1 mouse cellular context compared by ENCODE assay signal in the genomic region with DNA sequence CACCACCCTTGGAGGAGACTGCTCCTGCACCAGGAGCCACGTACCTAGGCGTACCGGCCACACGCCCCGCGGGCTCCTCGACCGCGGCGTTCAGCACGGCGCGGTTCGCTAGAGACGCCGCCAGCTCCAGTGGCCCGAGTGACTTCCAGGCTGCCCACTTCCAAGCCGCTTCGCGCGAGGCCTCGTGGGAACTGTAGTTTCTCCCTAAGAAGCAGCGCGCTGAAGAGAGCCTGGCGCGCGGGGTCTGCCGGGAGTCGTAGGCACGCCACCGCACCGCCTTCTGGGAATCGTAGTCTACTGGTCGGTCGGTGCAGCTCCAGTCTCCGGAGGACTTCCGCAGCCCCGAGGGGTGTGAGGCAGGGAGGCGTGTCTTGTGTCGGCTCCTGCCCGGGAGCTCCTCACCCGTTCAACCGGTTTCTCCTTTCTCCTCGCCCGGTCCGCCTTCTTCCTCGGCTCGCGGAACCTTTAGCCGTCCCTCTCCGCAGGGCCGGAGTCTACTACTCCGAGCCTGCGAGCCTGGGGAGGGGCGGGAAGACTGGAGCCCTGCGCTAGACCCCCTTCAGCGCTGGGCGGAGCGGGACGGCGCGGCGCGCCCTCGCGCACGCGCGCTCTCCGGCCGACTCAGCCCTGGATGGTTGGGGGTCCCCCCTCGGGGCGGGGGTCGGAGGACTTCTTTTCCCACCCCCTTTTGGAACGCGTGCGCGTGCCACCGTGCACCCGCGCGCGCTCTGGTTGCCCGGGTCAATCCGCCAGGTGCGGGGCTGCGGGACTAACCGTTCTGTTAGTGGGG.
TF ChIP-seq lines count a peak whose summit lies in the region.

A gene (minus strand): TSS at position 221 of the 790 bp plus-strand sequence.

TF ChIP-seq in MEL, 35 proteins besides CTCF, POLR2A, EP300 and RAD21 (continued from another document):
- peak; percentile 74 for TF ChIP-seq NRF1 (IDR thresholded peaks at IDR 0.05; ENCODE audit: insufficient read depth, low read depth, low read length, poor library complexity, severe bottlenecking)
- TF ChIP-seq MYB (IDR thresholded peaks at IDR 0.05; ENCODE audit: low read depth, low read length), result no peak
- TF ChIP-seq POLR2AphosphoS2 (IDR thresholded peaks at IDR 0.05; ENCODE audit: low read length), result peak; percentile 74; the same call in 1 of the 2 replicates
- no peak for TF ChIP-seq GATA1 (IDR thresholded peaks at IDR 0.05; ENCODE audit: low read depth, low read length)
- no peak; the same call in 1 of the 2 replicates for TF ChIP-seq CHD2 (IDR thresholded peaks at IDR 0.05; ENCODE audit: low read length)
- peak; percentile 94 for TF ChIP-seq SIN3A (IDR thresholded peaks at IDR 0.05; ENCODE audit: low read length)
- TF ChIP-seq CHD1 (IDR thresholded peaks at IDR 0.05; ENCODE audit: low read depth, low read length), result no peak
- no peak for TF ChIP-seq BHLHE40 (IDR thresholded peaks at IDR 0.05; ENCODE audit: borderline replicate concordance, low read depth, low read length)
- no peak for TF ChIP-seq RCOR1 (IDR thresholded peaks at IDR 0.05; ENCODE audit: low read depth, low read length)
- no peak for TF ChIP-seq TBP (IDR thresholded peaks at IDR 0.05; ENCODE audit: low read depth, low read length)
- TF ChIP-seq MXI1 (IDR thresholded peaks at IDR 0.05; ENCODE audit: low read depth, low read length), result peak; percentile 60
- TF ChIP-seq USF1 (IDR thresholded peaks at IDR 0.05; ENCODE audit: low read depth, low read length), result 0 out of 2 replicates have a peak, but pooled peaks have one; percentile 6
- peak; percentile 70 for TF ChIP-seq NELFE (IDR thresholded peaks at IDR 0.05; ENCODE audit: low read depth, low read length)
- no peak; the same call in 1 of the 2 replicates for TF ChIP-seq ETS1 (IDR thresholded peaks at IDR 0.05; ENCODE audit: low read depth, low read length)
